Mouse (Mus musculus): ENCODE measurements around the gene Lhfpl4. TPM values are rescaled to one million over a fixed set of nuclear protein-coding genes. Genes with fewer than 3 reads are reported as not detected.
A peak's percentile ranks its signal among the peaks of the same experiment; 100 is the strongest.

Lhfpl4 gene
- total RNA-seq (2021): 10 to 100 TPM; 98.3 to 98.4 TPM
- long read RNA-seq, experiment 1, full-length matches to known transcripts: 32 of 53 reads
- long read RNA-seq, experiment 1, partial matches to known transcripts: 1 of 53 reads
- long read RNA-seq, experiment 1, other reads (novel, unspliced or antisense): 20 of 53 reads
- long read RNA-seq, experiment 2, full-length matches to known transcripts: 43 of 63 reads
- long read RNA-seq, experiment 2, partial matches to known transcripts: 1 of 63 reads
- long read RNA-seq, experiment 2, other reads (novel, unspliced or antisense): 19 of 63 reads

DNA sequence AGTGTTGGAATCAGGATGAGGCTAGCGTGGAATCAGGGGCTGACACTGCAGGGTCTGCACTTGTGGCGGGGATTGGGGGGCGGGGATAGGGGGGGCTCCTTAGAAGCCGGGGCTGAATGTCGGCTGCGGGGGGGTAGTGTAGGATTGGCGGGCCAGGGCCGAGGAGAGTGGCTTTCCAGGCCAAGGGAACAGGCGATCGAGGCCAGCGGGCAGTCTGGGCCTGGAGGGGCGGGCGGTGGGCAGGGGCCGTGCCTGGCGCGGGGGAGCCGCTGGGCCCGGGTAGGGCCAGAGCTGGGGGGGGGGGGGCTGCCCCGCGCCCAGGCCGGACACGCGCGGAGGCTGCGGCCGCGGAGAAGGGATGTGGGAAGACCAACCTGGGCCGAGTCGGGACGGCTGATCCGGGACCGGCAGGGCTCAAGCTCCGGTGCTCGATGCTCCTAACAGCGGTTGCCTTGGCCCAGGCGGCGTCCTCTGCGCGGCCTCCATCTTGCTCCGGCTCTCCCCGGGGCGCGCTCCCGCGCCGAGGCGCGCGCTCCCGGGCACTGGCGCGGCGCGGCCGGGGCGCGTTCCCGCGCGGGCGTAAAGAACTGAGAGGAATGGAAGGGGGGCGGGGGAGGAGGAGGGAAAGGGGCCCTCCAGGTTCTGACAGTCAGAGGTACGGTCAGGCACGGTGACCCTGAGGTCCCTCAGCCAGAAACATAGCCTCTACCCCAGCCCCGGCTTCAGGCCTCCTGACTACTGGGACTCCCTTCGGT is at the start of gene Lhfpl4:
Gene Lhfpl4, minus strand, starts transcription at position 544 of the 755 bp plus-strand sequence.
- intact Hi-C loops (cut with DNase I): loop anchor here (5.0 kb wide), 1 partner anchor 42 kb away; the partner anchor contains the start of gene Mtmr14
- DNase-seq (ENCODE audit: low spot score in 2 of 2): peak; percentile 67

DNA sequence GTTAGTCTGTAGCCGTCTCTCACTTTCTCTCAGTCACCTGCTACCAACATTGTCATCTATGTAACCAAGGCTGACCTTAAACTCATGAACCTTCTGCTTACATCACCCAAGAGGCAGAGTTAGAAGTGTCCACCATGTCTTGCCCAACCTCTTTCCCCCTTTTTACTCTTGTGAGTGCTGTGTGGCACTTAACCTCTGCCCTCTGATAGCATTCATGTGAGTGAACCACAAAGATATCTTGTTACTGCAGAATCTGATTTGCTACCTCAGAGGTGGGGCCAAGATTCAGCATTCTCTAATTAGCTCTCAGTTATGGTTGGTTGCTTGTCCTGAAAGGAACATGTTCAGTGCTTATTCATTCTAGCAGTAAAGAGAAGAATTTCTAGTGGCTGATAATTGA is 47.6 kb upstream of the Lhfpl4 start:
- intact Hi-C loops (cut with DNase I): no loop called here
- no peak for DNase-seq (ENCODE audit: low spot score in 2 of 2)

DNA sequence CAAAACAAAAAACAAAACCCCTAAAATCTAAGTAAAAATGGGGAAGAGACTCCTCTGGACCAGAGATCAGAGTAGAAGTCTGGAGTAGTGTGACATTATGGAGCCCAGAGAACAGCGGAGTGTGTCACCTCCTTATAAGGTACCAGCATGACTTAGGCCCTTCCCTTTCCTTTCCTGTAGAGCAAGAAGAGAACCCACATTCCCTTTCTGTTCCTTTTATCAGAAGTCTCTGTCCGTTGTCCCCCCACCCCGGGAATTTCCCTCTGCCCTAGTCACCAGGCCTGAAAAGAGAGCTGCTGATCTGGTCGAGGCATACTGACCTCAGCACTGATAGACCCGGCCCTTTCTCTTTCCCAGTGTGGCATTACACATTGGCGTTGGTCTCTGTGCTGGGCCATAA is 43.3 kb upstream of the Lhfpl4 start:
- intact Hi-C loops (cut with DNase I): loop anchor here (5.0 kb wide), 1 partner anchor 41 kb away; the partner anchor contains the start of gene Lhfpl4

DNA sequence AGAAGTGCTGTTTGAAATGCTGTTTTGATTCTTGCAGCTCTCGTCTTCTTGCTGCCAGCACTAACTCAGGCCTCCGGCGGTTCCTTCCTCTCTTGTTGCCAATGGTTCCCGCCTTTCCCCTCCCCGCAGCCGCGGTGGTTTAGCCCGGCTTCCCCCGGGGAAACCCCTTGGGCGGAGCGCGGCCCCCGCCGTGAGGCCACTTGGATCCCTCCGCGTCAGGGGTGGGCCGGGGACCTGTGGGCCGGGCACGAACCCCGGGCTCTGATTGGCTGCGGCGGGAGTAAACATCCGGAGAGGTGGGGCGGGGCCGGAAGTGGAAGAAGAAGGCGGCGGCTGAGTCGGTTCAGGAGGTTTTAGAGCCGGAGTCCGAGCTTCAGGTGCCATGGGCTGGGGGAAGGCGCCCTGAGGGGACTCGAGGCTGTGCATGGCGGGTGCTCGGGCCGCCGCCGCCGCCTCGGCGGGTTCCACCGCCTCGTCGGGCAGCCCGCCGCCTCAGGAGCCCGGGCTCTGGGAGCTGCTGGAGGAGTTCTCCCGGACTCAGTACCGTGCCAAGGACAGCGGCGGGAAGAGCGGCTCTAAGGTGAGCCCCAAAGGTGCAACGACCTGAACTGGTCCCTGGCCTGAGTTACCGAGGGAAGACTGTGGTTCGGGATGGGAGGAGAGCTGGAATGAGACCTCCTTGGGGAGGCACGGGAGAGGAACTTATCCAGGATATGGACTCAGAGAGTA is 42.5 kb upstream of the Lhfpl4 start, which contains the start of gene Mtmr14:
Gene Mtmr14, plus strand, starts transcription at position 302 of the 729 bp plus-strand sequence.
- intact Hi-C loops (cut with DNase I): loop anchor here (5.0 kb wide), 1 partner anchor 40 kb away; the partner anchor contains the start of gene Lhfpl4
- peak; percentile 98 to 99 for DNase-seq (ENCODE audit: low spot score in 2 of 2)

More for the DNA sequence above, 43.3 kb upstream of the Lhfpl4 start:
- no peak for DNase-seq (ENCODE audit: low spot score in 2 of 2)

DNA sequence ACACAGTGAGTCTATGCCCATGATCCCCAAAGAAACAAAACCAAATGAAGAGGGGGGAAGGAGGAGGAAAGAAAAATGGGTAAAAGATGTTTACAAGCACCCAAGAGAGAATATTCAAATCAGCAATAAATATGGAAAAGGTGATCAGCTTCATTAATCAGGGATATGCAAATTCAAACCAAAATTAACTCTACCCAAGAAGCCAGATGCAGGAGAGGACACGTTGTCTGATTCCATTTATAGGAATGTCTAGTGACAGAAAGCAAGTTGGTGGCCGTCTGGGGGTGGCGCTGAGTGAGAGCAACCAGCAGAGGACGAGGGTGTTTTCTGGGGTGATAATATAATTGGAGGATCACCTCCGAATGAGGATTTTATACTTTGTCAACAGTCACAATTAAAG is 40.0 kb upstream of the Lhfpl4 start:
- peak; percentile 10 to 14 for DNase-seq (ENCODE audit: low spot score in 2 of 2)
- intact Hi-C loops (cut with DNase I): loop anchor here (5.0 kb wide), 1 partner anchor 38 kb away; the partner anchor contains the start of gene Lhfpl4

DNA sequence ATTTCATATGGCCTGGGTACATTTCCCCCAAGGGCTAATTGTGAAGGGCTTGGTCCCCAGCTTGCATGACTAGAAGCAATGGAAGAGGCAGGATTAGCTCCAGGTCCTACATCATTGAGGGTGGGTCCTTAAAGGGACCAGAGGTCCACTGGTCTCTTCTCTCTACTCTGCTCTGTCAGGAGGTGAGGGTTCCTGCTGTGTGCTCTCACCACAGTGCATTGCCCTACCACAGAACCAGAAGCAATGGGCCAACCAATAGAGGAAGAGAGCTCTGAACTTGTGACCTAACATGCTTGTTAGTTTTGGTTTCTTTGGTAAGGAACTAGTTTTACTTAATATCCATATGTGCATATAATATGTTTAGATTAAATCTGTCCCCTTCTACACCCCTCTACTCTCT is 31.5 kb upstream of the Lhfpl4 start:
- intact Hi-C loops (cut with DNase I): no loop called here
- no peak for DNase-seq (ENCODE audit: low spot score in 2 of 2)

DNA sequence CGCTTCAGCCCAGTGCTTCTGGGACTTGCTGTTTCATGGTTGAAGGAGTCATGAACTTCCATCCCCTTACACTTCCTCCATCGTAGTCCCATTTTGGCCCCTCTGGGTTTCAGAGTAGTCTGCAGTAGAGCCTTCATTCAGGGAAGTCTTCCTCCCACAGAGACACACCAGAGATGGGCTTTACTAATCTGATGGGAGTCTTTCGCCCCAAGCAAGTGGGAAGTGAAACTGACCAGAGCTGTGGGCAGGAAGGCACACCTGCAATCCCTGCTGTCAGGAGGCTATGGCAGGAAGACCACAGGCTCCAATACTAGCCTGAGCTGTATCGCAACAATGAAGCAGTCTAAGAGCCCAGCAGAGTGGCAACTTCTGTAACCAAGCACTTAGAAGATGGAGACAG is 30.6 kb upstream of the Lhfpl4 start:
- DNase-seq (ENCODE audit: low spot score in 2 of 2): no peak
- intact Hi-C loops (cut with DNase I): no loop called here

DNA sequence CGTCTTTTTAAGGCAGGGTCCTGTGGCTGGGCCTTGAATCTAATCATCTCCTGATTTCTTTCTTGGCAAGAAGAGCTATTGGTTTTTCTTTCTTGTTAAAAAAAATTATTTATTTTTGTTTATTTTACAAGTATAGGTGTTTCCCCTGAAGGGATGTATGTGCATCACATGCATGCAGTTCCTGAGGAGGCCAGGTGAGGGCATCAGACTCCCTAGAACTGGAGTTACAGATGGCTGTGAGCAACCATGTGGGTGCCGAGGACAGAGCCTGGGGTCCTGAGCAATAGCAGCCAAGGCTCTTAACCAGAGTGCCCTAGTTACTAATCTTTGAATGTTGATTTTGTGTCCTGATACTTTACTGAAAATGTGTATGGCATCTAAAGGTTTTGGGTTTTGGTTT is 21.1 kb upstream of the Lhfpl4 start:
- DNase-seq (ENCODE audit: low spot score in 2 of 2): no peak
- intact Hi-C loops (cut with DNase I): no loop called here

DNA sequence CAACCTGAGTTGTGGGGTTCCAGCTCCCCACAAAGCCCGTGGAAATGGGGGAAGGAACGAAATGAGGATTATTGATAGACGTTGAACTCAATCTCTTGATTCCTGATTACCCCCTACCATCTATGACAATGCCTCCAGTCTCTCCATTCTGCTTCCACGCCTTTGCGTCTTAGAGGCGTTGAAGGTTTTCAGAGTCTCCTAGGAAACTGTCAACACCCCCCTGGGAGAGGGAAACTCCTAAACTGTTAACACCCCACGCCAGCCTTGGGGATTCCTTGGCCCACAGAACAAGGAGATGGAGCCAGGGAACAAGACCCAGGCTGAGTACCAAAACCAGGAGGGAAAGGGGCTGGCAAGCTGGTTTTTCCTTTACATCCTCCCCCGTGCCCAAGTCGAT is 410 bp upstream of the Lhfpl4 start:
- intact Hi-C loops (cut with DNase I): loop anchor here (5.0 kb wide), 1 partner anchor 42 kb away; the partner anchor contains the start of gene Mtmr14
- DNase-seq (ENCODE audit: low spot score in 2 of 2): peak; percentile 37 to 48

DNA sequence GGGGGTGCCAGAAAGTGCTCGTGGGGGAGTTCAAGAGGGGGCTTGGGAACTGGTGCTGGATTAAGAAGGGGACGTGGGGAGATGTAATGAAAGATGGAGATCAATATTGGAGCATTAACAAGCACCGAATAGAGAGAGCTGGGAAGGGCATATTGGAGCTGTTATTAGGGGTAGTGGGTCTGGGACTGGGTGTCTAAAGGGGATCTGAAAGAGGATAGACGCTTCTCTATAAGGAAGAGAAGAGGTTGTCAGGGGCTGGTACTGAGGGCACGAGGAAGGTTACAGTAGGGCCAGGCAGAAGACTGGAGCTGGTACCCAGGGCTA is 705 bp downstream of the Lhfpl4 start:
- DNase-seq (ENCODE audit: low spot score in 2 of 2): no peak
- intact Hi-C loops (cut with DNase I): no loop called here

DNA sequence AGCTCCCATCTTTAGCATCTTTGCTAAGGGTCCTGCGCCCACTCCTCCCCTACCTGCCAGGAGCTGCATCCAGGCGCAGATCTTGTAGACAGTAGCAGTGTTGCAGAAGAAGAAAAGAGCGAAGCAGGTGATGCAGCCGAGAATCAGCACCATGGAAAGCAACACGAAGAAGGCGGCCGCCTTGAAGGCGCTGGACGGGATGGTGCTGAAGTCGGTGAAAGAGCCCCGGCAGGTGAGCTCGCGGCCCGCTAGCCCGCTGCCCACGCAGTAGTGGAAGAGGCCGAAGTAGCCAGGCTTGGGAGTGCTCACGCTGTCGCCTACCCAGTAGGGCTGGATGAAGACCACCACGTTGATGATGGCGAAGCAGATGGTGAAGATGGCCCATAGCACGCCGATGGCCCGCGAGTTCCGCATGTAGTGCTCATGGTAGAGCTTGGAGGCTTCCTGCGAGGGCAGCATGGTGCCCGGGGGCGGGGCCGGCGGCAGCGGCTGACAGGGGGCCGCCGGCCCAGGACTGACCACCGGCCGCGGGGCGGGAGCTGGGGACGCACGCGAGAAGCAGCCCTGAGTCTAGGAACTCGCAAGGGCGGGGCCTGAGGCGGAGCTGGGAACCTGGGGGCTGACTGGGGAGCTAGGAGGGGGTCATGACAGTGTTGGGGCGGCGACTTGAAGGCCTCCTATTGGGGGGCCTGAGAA is 1.3 kb downstream of the Lhfpl4 start:
- intact Hi-C loops (cut with DNase I): no loop called here
- DNase-seq (ENCODE audit: low spot score in 2 of 2): no peak

DNA sequence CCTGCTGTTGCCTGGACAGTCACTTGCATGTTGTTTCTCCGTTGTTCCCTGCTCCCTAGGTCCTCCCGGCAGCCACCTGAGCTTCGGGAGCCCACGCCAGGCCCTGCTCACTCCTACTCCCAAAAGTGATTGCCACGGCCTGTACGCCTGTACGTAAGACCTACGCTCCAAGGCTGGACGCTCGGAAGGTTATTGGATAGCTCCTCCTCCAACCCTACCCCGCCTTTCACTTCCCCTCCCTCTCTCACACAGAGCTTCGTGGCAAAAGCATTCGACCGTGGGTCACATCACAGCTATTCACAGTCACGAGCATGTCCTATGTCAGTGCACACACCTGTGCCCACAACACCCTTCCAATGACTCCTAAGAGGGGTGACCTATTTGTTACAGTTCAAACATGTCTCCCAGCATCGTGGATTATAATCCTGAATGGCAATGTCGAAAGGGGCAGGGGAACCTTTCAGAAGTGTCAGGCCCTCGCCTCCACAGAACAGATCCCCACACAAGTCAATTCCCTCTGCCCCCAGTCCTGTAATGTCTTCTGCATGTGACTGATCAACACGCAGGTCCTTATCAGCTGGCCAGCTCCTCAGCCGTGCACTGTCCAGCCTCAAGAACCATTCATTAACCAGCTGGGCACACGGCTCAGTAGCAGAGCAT is 10.2 kb downstream of the Lhfpl4 start:
- intact Hi-C loops (cut with DNase I): no loop called here
- DNase-seq (ENCODE audit: low spot score in 2 of 2): no peak

DNA sequence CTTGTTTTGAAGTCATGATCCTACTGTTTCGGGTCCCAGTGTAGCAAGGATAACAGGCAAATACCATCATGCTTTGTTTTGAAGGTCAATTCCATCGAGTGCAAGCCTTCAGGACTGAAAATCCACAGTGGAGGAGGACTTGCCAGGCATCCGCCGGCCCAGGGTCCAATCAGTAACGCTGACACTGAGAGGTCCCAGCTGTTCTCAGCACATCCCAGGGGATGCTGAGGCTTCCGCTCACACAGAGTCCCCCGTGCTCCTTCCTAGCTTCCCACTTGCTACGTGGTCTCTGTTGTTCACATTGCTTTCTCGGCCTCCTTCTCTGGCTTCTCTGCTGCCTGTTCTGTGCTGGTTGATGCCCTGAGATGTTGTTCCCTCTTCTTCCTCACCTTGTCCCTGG is 11.0 kb downstream of the Lhfpl4 start:
- intact Hi-C loops (cut with DNase I): no loop called here
- DNase-seq (ENCODE audit: low spot score in 2 of 2): no peak

DNA sequence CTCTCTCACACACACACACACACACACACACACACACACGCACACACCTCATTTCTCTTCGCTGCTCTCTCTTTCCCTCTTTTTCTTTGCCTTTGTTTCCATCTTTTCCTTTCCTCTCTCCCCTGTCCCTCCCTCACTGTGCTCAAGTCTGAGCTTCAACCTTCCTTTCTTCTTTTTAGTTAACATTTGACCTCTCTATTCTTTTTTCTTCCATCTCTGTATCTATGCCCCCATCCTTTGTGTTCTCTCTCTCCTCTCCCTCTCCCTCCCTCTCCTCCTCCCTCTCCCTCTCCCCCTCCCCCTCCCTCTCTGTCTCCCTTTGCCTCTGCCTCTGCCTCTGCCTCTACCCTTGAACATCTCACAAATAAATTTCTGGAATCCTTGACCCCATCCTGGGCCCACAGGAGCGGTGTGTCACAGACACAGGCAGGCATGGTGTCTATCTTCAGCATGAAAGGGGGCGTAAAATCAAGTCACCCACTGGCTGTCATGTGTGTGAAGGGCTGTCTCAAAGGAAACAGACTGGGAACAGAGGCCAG is 15.9 kb downstream of the Lhfpl4 start:
- DNase-seq (ENCODE audit: low spot score in 2 of 2): no peak
- intact Hi-C loops (cut with DNase I): no loop called here

DNA sequence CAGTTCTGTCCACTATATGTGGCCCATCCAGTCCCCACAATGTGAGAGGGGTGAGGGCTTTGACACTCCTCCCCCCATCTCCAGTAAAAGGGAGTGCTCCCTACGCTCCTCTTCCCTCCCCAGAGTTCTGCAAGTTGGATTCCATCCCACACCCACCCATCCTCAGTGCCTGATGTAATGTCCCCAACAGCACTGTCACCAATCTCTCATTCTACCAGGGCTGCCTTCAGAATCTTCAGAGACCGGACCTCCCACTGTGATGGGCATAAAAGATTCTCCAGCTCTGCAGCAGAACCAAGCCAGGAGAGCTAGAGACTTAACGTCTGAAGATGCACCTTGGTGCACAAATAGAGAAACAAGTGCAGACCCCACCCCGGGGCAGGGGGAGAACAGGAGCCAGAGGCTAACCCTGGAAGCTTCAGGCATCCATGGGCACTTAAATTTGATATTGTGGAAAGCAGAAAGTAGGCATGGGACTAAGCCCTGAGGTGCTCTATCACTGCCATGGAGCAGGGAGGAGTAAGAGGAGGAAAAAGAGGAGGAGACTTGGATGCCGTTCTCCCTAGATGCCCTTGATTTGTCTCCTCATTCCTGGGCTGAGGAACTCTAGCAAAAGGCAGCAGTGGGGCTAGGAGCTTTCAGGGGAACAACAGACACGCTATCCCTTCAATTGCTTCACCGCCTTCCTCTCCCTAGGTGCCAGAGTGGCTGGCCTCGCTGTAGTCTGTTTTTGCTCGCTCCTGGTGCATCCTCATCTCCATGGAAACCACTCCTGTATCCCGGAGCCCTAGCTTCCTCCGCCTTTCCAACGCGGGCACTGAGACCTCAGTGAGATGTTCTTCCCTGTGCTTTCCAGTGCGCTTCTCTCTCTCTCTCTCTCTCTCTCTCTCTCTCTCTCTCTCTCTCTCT is 16.6 kb downstream of the Lhfpl4 start:
- intact Hi-C loops (cut with DNase I): no loop called here
- DNase-seq (ENCODE audit: low spot score in 2 of 2): peak; percentile 76 to 81

DNA sequence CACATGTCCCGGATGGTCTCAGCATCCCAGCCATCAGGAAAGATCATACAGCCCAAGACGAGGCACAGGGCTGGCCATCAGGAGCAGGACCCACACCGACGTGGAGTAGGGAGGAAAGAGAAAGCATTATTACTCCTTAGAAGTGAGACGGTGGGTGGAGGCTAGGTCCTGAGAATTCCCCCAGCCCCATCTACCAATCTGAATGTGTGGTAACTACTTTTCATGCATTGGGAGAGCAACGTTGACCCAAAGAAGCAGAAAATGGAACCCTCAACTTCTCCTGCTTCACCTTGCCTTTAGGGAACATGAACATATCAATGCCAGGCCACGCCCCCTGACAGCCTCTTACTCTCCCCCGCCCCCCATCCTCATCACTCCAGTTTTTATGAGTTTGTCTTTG is 18.6 kb downstream of the Lhfpl4 start:
- intact Hi-C loops (cut with DNase I): no loop called here
- no peak for DNase-seq (ENCODE audit: low spot score in 2 of 2)

DNA sequence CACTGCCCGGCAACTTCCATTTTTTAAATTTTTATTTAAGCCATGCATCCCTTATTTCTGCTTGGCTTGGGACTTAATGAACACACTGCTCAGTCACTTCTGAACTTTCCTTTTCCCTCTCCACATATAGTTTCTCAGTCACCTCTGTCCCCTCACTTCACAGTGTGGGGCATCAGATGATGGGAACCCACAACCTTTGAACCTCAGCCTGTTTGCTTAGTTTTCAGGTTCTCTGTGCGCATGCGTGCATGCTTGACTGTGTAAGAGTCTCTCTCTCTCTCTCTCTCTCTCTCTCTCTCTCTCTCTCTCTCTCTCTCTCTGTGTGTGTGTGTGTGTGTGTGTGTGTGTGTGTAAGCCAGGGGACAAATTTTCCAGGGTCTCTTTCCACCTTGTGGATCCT is 19.7 kb downstream of the Lhfpl4 start:
- intact Hi-C loops (cut with DNase I): no loop called here
- no peak for DNase-seq (ENCODE audit: low spot score in 2 of 2)

DNA sequence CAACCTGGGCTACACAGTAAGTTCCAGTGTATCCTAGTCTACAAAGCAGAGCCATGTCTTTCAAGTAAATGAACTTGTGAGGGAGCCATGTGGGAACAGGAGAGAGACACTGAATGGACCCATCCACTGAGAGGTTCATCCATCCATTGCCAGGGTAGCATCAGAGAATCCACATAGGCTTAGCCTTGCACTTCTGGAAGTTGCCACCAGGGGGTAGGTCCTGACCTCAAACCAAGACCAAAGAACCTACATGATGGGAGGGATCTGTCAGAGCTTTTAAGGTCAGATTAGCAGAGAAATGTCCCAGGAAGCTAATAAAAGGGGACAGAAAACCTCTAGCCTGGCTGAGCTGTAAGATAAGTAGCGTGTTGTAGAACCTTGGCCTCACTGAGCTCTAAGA is 22.6 kb downstream of the Lhfpl4 start:
- DNase-seq (ENCODE audit: low spot score in 2 of 2): peak; percentile 55 to 63
- intact Hi-C loops (cut with DNase I): no loop called here
